Mouse (Mus musculus) heart, embryonic 16.5 days (tissue): ENCODE results near the gene Rita1. TPM values are rescaled to one million over a fixed set of nuclear protein-coding genes. Genes with fewer than 3 reads are reported as not detected.
A peak's percentile ranks its signal among the peaks of the same experiment; 100 is the strongest.

Experiments
- ATAC-seq: fragments of 200-750 bp; cut with Nextera tagmentation; replicated peaks from 2 replicates; pipeline ENCODE4 v1.8.0; 2017; ENCODE audit warnings: moderate number of reproducible peaks; ENCODE audit not compliant: insufficient read depth, low FRiP score; ENCODE audit errors: extremely low read depth
- H3K27ac ChIP-seq: fragments of 300-500 bp; sonication (generic); 2 replicates; pipeline ENCODE4 v1.5.1; 2014; ENCODE audit warnings: mild to moderate bottlenecking, low read length, control low read depth, moderate library complexity
- H3K27me3 ChIP-seq: fragments of 300-500 bp; sonication (generic); 2 replicates; pipeline ENCODE4 v1.6.1; 2014; ENCODE audit warnings: low read length, mixed read lengths; ENCODE audit not compliant: control insufficient read depth, insufficient read depth
- H3K36me3 ChIP-seq: fragments of 300-500 bp; sonication (generic); 2 replicates; pipeline ENCODE4 v1.6.1; 2014; ENCODE audit not compliant: control insufficient read depth, insufficient read depth
- H3K4me1 ChIP-seq: fragments of 300-500 bp; sonication (generic); 2 replicates; pipeline ENCODE4 v1.6.1; 2014; ENCODE audit warnings: low read length, mixed read lengths; ENCODE audit not compliant: control insufficient read depth, insufficient read depth
- H3K4me2 ChIP-seq: fragments of 300-500 bp; sonication (generic); 2 replicates; pipeline ENCODE4 v1.6.1; 2014; ENCODE audit warnings: low read depth, mild to moderate bottlenecking, control low read depth, low read length
- H3K4me3 ChIP-seq: fragments of 300-500 bp; sonication (generic); 2 replicates; pipeline ENCODE4 v1.5.1; 2014; ENCODE audit warnings: mild to moderate bottlenecking, control low read depth, low read length
- H3K9ac ChIP-seq: fragments of 300-500 bp; sonication (generic); 2 replicates; pipeline ENCODE4 v1.6.1; 2014; ENCODE audit warnings: low read length, control low read depth
- H3K9me3 ChIP-seq: fragments of 300-500 bp; sonication (generic); replicated peaks from 2 replicates; pipeline ENCODE4 v1.6.1; 2016; ENCODE audit warnings: low read length; ENCODE audit not compliant: control insufficient read depth
- WGBS: fragments of 180-500 bp; shearing (Covaris S2); extraction: QIAGEN DNeasy Blood & Tissue Kit; methylation state at CpG from one replicate; pipeline ENCODE4 v1.1.7; 2014; 5-methylcytosine and 5-hydroxymethylcytosine counted together
- polyA plus RNA-seq: library from polyadenylated mRNA; unstranded; fragments of >200 nt; fragmentation: Nextera tagmentation; extraction: Ambion mirVana; gene quantifications from 2 replicates; pipeline ENCODE4 v1.2.1, GENCODE M21; 2015

The Rita1 gene
- polyA plus RNA-seq, 1 experiment from 2014 or later, result 13.2 TPM

- no peak overlapping the region for H3K4me3 ChIP-seq
- H3K36me3 ChIP-seq, result peaks cover 56% of the 10 kb centered on the region
- H3K4me1 ChIP-seq, result peaks cover 6% of the 10 kb centered on the region
- H3K27ac ChIP-seq, result no peak overlapping the region
- no peaks in the 10 kb centered on the region for H3K9me3 ChIP-seq
- WGBS, result 84% methylated on average over 10 of the region's 10 CpGs
- no peaks in the 10 kb centered on the region for H3K27me3 ChIP-seq
- H3K9ac ChIP-seq, result no peak overlapping the region
- ATAC-seq, result no peak
- H3K4me2 ChIP-seq, result no peak overlapping the region
Observed at GRCm38 (mm10) chr5:120621846-120622197, 9.4 kb upstream of the Rita1 start.

DNA sequence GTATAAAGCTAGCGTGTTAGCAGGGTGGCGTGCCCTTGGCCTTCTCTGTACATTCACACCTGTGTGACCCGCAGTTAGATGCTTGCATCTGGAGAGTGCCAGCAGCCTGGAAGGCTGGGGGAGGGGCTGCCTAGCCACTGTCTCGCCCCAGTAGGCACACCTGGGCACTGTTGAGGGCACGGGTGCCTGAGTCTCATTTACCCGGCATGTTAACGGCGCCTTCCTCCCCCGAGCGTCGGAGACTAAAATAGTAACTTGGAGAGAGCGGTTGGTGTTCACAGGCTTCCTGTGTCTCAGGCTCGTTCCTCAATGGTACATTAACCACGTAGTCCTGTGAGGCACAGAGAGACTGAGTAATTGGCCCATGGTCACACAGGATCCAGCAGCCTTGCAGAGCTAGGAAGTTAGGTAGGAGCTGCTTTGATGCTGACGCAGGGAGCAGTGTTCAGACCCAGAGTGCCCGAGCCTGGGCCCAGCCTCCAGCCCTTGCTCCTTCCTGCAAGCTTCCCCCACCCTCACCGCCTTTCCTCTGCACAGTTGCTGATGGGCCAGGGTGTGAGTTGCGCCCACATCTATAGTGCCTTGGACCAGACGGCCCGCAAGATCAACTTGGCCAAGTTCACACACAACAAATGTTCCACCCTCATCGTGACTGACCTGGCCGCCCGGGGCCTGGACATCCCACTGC is 8.8 kb upstream of the Rita1 start:
- Histone ChIP-seq H3K27ac (no peak overlapping the region), H3K4me1 (peaks cover 6% of the 10 kb centered on the region), H3K9me3 (no peaks in the 10 kb centered on the region), H3K36me3 (peaks cover 56% of the 10 kb centered on the region), H3K9ac (no peak overlapping the region), H3K27me3 (no peaks in the 10 kb centered on the region), H3K4me2 (no peak overlapping the region), H3K4me3 (no peak overlapping the region)
- ATAC-seq, result peak; percentile 49
- WGBS, result 80% methylated on average over 23 of the region's 23 CpGs

- Histone ChIP-seq H3K4me2 (no peak overlapping the region), H3K27ac (no peak overlapping the region), H3K4me3 (no peak overlapping the region), H3K27me3 (no peaks in the 10 kb centered on the region), H3K4me1 (peaks cover 6% of the 10 kb centered on the region), H3K9ac (no peak overlapping the region), H3K9me3 (peaks cover 5% of the 10 kb centered on the region), H3K36me3 (peaks cover 55% of the 10 kb centered on the region)
- 68% methylated on average over 18 of the region's 18 CpGs for WGBS
- ATAC-seq, result peak; percentile 21; the same call in 1 of the 2 replicates
Observed at GRCm38 (mm10) chr5:120620375-120621077, 8.1 kb upstream of the Rita1 start.

DNA sequence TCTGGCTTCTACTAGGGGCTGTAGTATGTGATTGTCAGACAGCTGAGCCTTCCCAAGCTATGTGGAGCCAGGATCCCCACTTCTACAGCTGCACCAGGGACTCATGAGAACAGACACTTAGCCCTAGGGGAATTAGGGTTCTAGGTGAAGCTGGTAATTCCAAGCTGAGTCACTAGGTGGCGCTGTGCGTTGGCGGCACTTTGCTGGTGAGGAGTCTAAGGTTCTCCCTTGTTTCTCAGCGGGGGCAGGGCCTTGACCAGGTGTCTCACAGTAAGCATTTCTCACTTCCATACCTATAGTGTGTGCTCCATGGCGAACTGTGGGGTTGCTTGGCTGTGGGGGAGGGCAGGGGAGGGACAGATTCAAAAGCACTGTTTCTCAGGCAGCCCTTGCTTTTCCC is 6.8 kb upstream of the Rita1 start:
- Histone ChIP-seq H3K27me3 (no peaks in the 10 kb centered on the region), H3K36me3 (peaks cover 52% of the 10 kb centered on the region), H3K9me3 (peaks cover 5% of the 10 kb centered on the region), H3K4me3 (no peak overlapping the region), H3K27ac (no peak overlapping the region), H3K4me2 (no peak overlapping the region), H3K4me1 (peaks cover 6% of the 10 kb centered on the region), H3K9ac (no peak overlapping the region)
- WGBS, result 14% methylated on average over 5 of the region's 5 CpGs
- ATAC-seq, result no peak

DNA sequence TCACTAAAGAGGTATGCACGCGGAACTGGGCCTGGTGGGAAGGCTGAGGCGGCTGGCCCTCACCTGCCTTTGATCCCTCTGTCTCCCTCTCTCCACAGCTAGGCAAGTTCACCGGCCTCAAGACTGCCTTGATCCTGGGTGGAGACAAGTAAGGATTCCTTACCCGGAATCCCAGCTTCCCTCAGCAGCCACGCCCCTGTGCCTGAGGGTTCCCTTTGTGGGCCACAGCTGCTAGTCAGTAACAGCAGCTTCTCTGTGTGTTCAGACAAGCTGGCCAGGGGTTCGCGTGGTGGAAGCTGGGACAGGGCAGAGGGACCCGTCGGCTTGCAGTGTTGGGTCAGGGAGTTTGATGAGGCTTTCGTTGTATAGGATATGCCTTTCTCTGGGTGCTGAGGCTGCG is 6.4 kb upstream of the Rita1 start:
- ATAC-seq, result no peak
- H3K4me1 ChIP-seq, result peaks cover 10% of the 10 kb centered on the region
- WGBS, result 84% methylated on average over 12 of the region's 12 CpGs
- H3K4me2 ChIP-seq, result no peak overlapping the region
- H3K27me3 ChIP-seq, result no peaks in the 10 kb centered on the region
- H3K27ac ChIP-seq, result no peak overlapping the region
- H3K9me3 ChIP-seq, result peaks cover 5% of the 10 kb centered on the region
- no peak overlapping the region for H3K4me3 ChIP-seq
- H3K36me3 ChIP-seq, result peaks cover 50% of the 10 kb centered on the region
- no peak overlapping the region for H3K9ac ChIP-seq

GRCm38 (mm10) chr5:120615903-120616302 is 3.5 kb upstream of the Rita1 start:
- Histone ChIP-seq H3K36me3 (peaks cover 39% of the 10 kb centered on the region), H3K9ac (no peak overlapping the region), H3K27me3 (no peaks in the 10 kb centered on the region), H3K9me3 (peaks cover 5% of the 10 kb centered on the region), H3K4me1 (peaks cover 13% of the 10 kb centered on the region), H3K4me3 (no peak overlapping the region), H3K4me2 (no peak overlapping the region), H3K27ac (no peak overlapping the region)
- 92% methylated on average over 4 of the region's 4 CpGs for WGBS
- ATAC-seq, result no peak

- under 1% methylated on average over 69 of the region's 69 CpGs for WGBS
- Histone ChIP-seq H3K27ac (peak overlapping the region; percentile 81), H3K4me1 (peaks cover 14% of the 10 kb centered on the region), H3K9me3 (peaks cover 5% of the 10 kb centered on the region), H3K36me3 (peaks cover 17% of the 10 kb centered on the region), H3K4me3 (peak overlapping the region; percentile 60), H3K27me3 (no peaks in the 10 kb centered on the region), H3K4me2 (peak overlapping the region; percentile 90), H3K9ac (peak overlapping the region; percentile 67)
- ATAC-seq, result peak; percentile 91
Observed at GRCm38 (mm10) chr5:120612822-120613604, 624 bp upstream of the Rita1 start.

DNA sequence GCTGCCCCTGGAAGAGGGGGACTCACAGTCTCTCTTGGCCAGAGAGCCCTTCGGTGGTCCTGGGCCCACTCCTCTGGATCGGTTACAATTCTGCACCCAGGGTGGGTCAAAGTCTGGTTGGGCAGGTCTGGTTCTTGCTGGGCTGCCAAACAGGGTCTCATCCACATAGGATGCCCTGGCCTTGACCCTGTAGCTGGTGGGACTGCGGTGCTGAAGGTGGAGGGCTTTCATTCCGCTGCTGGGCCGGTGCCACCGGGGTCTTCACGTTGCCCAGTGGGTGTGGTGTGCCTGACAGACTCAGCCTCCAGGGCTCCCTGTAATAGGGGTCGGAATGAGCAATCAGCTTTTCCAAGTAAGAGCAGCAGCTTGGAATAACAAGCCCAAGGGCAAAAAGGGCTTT is 973 bp downstream of the Rita1 start:
- WGBS, result 52% methylated on average over 8 of the region's 8 CpGs
- Histone ChIP-seq H3K9ac (peak overlapping the region; percentile 67), H3K9me3 (peaks cover 5% of the 10 kb centered on the region), H3K36me3 (peaks cover 8% of the 10 kb centered on the region), H3K27ac (no peak overlapping the region), H3K27me3 (no peaks in the 10 kb centered on the region), H3K4me1 (peaks cover 14% of the 10 kb centered on the region), H3K4me2 (peak overlapping the region; percentile 82), H3K4me3 (peak overlapping the region; percentile 60)
- no peak for ATAC-seq

- H3K27me3 ChIP-seq, result no peaks in the 10 kb centered on the region
- H3K9ac ChIP-seq, result no peak overlapping the region
- peaks cover 6% of the 10 kb centered on the region for H3K36me3 ChIP-seq
- ATAC-seq, result no peak
- 91% methylated on average over 5 of the region's 5 CpGs for WGBS
- H3K4me3 ChIP-seq, result no peak overlapping the region
- no peak overlapping the region for H3K27ac ChIP-seq
- H3K4me2 ChIP-seq, result peak overlapping the region; percentile 82; the same call in 1 of the 2 replicates
- peaks cover 2% of the 10 kb centered on the region for H3K9me3 ChIP-seq
- peaks cover 14% of the 10 kb centered on the region for H3K4me1 ChIP-seq
Observed at GRCm38 (mm10) chr5:120610906-120611305, 1.5 kb downstream of the Rita1 start.
